Mouse (Mus musculus) T-helper 2 cell (primary cell): ENCODE measurements around the gene Hspd1.
"Not testable (repeated sequence)": the region's sequence is repeated elsewhere in the genome, so short reads cannot be mapped to it uniquely, and the experiment has no call there.

ENCODE experiments used
- in situ Hi-C: fragments of 300-600 bp; cut with MboI, MseI; formaldehyde crosslinking; loops from one replicate; pipeline ENCODE4 v1.15.1; 2025; ENCODE audit warnings: high pct_unique_total_duplicates

Gene Hspd1

GRCm38 (mm10) chr1:55087401-55087904 is 590 bp downstream of the Hspd1 start:
- in situ Hi-C loops: loop anchor here (5.0 kb wide), 2 partner anchors 55 to 60 kb away; partner anchors contain the start of gene Sf3b1

DNA sequence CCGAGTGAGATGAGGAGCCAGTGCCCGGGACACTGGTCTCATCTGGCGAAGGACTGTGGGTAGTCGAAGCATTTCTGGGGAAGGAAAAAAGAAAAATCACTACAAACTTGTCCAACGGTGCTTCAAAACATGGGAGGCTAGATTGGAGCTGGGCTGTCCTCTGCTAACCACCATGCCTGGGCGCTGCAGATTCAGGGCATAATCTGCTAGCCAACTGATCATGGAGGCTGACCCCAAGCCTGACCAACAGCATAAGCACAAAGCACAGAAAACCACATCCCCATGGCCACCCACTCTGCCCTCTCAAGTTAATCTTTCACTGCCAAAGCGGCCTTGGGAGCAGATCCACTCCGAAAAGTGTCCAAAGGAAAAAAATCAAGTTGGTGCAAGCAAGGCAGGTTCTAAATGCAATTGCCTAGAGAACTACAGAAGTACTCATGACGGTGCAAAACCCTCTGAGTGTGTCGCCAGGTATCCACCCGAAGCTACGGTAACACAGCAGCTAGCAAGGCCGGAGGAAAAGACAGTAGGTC is 1.1 kb downstream of the Hspd1 start:
- in situ Hi-C loops: loop anchor here (5.0 kb wide), 2 partner anchors 55 to 60 kb away; partner anchors contain the start of gene Sf3b1

- in situ Hi-C loops: loop anchor here (5.0 kb wide), 2 partner anchors 56 to 59 kb away; partner anchors contain the start of gene Sf3b1
Observed at GRCm38 (mm10) chr1:55085781-55086366, 2.2 kb downstream of the Hspd1 start.

DNA sequence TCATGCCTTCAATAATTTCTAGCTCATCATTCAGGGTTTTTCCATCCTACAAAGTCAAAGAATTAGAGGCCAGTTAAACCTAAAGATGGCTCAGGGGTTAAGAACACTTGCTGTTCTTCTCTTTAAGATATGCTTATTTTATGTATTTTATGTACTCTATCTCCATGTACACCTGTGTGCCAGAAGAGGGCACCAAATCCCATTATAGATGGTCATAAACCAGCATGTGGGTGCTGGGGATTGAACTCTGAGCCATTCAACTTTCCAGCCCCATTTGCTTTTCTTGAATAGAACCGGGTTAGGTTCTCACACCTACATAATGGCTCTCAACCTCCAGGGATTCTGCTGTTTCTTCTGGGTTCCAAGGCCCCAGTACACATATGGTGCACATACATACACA is 5.9 kb downstream of the Hspd1 start:
- in situ Hi-C loops: no loop called here

- in situ Hi-C loops: no loop called here
Observed at GRCm38 (mm10) chr1:55079677-55080076, 8.4 kb downstream of the Hspd1 start.

- in situ Hi-C loops: no loop called here
Observed at GRCm38 (mm10) chr1:55076849-55077516, 11.1 kb downstream of the Hspd1 start.

- in situ Hi-C loops: no loop called here
Observed at GRCm38 (mm10) chr1:55076395-55076743, 11.7 kb downstream of the Hspd1 start.

GRCm38 (mm10) chr1:55075652-55076394 is 12.2 kb downstream of the Hspd1 start:
- in situ Hi-C loops: no loop called here

DNA sequence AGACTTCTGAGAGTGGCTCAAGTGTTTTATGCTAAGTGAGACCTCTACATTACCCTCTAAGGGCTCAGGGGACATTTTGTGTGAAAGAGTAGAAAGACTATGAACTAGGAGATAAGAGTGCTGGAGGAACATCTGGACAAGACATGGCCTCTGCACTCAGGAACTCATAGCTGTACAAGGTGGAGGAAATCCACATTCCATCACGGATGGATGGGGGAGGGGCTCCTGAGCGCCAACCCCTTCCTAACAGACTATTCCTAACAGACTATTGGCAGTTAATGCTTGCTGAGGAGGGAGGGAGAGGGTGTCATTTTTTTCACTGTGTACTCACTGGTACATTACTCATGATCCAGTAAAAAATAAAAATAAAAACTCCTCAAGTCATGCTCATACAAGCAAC is 13.3 kb downstream of the Hspd1 start:
- in situ Hi-C loops: no loop called here

DNA sequence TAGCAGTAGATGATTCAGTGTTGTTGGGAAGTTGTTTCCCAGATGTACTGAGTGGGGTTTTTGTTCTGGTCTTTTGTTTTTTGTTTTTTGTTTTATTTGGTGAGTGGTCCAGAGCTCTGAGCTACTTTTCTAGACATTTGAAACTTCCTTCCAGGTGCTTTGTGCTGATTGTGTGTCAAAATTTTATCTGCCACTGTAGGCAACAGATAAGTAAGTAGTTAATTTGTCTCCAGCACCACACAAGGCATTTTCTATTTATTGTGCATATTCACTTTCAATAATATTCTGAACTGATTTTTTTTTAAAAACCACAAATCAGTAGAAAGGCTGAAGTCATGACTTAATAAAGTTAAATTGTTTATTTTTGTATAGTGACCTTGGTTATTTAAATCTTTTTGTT is 15.7 kb downstream of the Hspd1 start:
- in situ Hi-C loops: not testable (repeated sequence)

DNA sequence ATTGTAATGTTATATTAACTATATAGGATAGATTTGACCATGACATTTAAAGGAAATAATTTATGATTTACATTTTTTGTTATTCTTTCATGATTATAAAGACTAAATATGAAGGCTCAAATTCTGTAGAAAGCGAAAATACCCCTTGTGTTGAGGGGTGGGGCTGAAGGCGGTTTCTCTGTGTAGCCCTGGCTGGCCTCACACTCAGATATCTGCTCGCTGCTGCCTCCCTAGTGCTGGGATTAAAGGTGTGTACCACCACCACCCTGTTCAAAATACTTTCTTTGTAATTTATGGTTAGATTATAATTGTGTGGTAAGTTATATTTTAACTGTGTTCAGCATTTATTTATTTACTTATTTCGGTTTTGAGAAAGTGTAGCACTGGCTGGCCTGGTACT is 26.3 kb downstream of the Hspd1 start:
- in situ Hi-C loops: no loop called here

- in situ Hi-C loops: no loop called here
Observed at GRCm38 (mm10) chr1:55061099-55061498, 26.9 kb downstream of the Hspd1 start.

DNA sequence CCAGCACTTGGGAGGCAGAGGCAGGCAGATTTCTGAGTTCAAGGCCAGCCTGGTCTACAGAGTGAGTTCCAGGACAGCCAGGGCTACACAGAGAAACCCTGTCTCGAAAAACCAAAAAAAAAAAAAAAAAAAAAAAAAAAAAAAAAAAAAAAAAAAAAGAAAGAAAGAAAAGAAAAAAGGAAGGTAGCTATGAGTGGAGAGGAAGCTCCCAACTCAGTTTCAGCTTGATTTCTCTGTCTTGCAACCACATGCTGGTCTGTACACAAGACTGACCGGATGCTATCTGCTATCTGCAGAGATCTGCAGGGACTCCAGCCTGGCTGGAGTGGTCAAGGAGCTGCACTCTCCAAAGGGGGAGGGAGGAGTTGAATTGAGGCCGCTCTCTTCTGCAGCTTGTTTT is 29.7 kb downstream of the Hspd1 start:
- in situ Hi-C loops: loop anchor here (5.0 kb wide), 1 partner anchor 36 kb away; no protein-coding TSS in a partner anchor

DNA sequence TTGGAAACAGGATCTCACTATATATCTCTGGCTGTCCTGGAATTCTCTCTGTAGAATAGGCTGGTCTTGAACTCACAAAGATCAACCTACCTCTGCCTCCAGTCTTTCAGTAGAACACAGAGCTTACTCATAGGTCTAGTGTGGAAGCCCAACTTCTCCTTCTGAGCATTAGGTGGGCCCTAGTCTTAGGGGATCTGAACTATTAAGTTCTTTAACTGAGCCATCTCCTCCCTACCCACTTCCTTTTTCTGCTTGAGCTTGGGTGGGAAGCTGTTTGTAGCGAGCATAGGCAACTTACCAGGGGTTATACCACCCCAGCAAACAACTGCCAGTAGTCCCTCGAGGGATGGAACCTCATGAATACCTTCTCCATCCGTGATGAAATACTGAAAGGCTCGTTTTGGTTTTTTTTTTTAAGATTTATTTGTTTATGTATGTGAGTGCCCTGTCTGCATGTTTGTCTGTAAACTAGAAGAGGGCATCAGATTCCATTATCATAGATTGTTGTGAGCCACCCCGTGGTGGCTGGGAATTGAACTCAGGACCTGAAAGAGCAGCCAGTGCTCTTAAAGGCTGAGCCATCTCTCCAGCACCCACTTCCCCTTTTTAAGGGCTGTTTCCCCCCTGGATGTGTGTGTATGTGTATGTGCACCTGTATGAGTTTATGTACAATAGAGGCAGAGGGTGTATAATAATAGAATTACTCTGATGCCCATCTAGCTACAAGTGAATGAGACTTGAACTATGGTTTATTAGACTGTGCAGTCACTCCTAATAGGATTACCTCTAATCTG is 32.5 kb downstream of the Hspd1 start:
- in situ Hi-C loops: loop anchor here (5.0 kb wide), 1 partner anchor 33 kb away; no protein-coding TSS in a partner anchor

DNA sequence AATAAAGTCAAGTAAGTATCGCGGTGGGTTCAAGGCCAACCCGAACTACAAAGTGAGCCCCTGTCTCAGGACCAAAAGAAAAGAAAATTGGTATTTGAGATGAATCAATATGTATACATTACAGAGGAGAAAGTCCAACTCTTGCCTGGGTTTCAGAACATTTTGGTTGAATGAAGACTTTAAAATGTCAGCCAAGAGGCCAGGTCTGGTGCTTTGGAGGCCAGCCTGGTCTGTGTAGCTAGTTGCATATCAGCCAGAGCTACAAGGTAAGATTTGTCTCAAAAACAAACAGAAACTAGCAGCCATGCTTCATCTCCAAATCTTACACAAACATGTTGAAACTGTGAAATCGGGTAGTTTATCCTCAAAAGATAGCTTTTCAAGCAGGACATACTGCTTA is 34.4 kb downstream of the Hspd1 start:
- in situ Hi-C loops: no loop called here

DNA sequence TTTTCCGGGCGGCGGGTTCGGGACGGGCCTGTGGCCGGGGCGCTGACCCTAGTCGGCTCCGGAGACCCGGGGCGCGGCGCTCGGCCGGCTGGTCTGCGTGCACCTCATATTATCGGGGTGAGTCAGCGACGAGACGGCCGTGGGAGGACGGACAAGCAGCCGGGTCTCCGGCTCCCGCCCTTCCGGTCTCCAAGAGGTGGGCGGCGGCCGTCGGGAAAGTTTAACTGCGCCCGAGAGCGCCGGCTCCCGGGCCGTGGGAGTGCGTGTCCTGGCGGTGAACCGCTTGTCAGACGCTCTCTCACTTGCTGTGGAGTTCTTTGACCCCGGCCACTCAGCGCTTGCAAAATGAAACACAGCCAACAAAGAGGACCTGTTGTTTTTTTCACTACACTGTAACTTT is 35.0 kb downstream of the Hspd1 start:
- in situ Hi-C loops: no loop called here

- in situ Hi-C loops: no loop called here
Observed at GRCm38 (mm10) chr1:55052355-55052953, 35.6 kb downstream of the Hspd1 start, which contains the start of gene Coq10b. TSS of gene Coq10b (plus strand) at chr1:55052770.

DNA sequence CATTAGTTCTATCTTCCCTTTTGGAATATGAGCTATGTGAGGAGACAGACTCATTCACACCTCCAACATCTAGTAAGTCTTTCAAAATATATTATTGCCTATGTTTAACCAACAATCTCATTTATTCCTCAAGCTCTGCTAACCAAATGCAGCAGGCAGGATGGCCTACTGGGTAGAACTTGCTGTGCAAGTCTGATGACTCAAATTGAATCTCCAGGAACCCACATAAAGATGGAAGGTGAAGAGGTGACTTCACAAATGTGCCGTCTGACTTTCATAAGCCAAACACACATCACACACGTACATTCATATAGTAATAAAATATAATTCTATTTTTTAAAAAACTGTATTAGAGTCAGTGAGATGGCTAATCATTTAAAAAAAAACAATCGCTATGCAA is 36.4 kb downstream of the Hspd1 start:
- in situ Hi-C loops: no loop called here

DNA sequence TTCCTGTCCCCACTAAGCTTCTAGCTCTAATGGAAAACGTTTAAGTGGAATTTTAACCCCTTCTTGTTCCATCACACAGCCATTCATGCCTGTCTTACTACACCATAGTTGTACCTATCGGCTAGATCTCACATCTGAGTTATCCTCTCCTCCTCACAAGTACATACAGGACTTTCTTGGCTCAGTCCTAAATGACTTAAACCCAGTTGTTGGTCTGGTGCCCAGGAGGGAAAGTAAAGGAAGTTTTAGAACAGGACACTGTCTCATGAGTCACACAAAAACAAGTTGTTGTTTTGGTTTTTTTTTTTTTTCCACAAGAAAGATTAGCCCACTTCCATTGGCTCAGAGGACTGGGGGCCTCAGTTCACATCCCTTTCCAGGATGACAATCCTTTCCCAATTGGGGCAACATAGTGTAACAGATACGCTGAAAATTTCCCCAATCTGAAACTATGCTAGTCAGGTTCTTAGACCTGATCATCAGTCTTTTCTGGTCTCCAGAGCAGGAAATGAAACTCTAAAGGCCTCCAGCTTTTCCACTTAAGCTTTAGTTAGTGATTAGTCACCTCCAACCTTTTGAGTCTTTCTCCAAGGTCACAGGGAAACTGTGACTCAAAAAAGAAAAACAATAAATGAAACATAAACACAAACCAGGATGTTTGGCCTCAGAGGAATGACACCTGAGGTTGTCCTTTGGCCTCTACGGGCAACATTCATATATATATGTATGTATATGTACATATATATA is 39.0 kb downstream of the Hspd1 start:
- in situ Hi-C loops: no loop called here

DNA sequence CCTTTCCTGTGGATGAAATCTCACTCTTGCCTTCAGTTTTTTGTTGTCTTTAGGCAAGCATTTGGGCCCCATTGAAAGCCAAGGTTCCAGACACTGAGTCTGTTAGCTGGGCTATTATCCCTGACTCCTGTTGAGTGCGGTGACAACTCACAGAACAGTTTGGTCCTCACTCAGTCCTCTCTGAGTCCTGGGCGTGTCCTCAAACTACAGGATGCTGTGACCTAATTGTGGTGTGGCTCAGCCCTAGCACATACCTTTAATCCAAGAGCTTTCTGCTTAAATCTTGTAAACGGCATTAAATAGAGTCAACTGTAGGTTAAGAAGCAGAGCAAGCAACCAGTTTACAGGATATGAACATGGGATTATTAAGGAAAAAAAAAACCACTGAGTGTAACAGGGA is 44.9 kb downstream of the Hspd1 start:
- in situ Hi-C loops: no loop called here
